Mouse (Mus musculus): Measurements from ENCODE around the gene Adam21.
A peak's percentile ranks its signal among the peaks of the same experiment; 100 is the strongest.
"Not testable (repeated sequence)": the region's sequence is repeated elsewhere in the genome, so short reads cannot be mapped to it uniquely, and the experiment has no call there.

Adam21 gene

DNA sequence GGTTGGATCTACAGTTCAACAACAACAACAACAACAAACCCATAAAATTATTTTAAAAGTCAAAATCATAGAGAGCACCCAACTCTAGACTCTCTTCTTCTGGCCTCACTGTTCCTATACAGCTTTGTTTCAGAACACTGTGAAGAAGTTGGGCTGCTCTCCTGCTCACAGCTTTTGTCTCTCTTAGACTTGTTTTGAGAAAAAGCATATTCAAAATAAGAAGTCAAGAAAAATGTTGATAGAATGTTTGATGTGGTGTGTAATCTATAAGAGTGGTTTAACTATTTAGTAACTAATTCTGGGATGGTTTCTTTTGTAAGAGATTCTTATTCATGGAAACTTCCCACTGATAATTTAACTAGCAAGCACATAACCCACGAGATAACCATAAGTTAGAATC, at the start of gene Adam21:
Adam21 (minus strand) TSS at position 101 of the 400 bp plus-strand sequence.
- DNase-seq (ENCODE audit: low read depth, low spot score): no peak

GRCm38 (mm10) chr12:81616980-81617379, 48.7 kb upstream of the Adam21 start:
- no peak for DNase-seq (ENCODE audit: low read depth, low spot score)

DNA sequence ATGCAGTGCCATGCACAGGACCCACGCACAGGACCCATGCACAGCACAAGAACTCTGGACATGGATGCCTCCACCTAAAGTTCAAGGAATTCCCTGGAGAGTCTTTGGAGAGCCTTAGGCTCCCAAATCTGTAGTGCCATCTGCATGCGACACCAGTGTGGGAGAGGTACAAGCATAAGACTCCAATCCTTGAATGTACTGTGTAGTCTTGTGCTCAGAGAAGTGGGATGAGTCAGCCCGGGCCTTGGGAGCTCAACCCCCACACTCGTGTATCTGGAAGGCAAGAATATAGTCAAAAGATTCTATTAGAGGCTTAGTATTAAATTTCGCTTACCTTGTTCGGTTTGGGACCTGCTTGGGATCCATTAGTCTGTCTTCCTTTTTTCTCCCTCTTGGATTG, 47.5 kb upstream of the Adam21 start:
- DNase-seq (ENCODE audit: low read depth, low spot score): no peak

DNA sequence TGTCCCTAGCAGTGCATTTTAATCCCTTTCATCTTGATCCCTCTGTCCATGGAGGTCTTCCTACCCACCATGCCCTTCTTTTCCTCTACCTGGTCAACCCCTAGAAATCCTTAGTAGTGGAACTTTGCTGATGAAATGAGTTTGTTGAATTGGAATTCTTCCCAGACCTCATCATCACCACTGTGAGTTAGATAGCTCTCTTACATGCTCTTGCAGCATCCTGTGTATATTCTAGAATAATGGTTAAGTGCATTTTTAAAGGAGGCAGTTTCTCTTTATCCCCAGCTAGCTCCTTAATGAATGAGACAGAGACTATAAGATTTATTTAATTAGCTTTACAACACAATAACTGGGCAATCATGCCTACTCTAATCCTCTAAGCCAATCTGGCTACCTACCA, 41.2 kb upstream of the Adam21 start:
- DNase-seq (ENCODE audit: low read depth, low spot score): no peak

DNA sequence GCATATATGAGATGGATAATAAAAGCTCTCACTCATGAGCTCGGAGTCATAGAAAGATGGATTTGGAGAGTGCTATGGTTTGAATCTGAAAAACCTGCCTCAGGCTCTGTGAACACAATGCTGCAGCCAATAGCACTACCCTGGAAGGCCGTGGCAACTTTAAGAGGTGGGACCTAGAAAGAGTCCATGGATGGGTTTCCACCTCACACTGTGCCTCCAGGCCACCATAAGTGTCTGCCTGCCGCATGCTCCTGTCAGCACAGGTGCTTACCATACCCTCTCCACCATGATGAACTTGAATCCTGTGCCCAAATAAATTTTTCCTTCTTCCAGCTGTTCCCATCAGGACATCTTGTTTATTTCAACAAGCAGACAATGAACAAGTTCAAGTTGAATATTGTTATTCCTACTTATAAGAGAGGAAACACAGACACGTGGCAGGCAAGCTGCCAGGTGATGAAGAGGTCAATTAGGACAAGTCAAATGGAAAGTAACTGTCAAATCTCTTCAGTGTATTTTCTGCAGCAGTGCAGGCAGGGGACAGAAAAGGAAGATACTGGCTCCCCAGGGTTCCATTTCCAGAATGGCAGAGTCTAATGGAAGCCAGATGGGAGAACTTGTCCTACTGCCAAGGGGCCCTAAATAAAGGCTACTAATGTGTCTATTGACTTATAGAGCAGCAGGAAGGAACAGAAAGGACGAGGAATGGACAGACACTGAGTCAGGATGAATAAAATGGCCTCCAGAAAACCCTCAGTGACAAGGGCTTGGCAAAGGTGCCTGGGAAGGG, 36.9 kb upstream of the Adam21 start:
- no peak for DNase-seq (ENCODE audit: low read depth, low spot score)

DNA sequence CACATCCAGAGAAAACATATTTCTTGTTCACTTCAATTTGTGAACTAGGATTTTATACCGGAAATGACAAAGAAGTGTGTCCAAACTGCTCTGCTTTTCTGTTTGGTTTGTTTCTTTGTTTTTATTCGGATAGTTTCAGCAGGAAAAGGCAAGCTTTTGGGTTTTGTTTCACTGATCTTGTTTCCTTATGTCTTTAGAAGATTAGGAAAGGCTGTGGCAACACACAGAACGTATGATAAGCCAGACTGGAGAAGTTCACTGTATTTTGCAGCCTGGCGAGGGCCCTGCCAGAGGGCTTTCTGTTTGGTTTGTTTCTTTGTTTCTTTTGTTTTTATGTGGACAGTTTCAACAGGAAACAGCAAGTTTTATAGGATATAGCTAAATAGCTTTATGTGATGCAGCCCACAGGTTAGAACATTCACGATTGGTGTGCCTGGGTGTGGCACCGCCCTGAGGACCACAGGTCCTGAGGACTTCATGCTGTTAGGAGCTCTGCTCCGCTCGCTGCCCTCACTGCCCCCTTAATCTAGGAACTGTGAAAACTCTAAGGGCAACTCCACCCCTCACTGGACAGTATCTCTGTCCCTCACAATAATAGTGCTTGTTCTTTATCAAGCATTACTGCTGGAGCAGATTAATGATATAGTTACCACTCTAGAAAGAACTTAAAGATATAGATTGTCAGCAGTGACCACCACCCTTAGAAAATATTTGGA, 28.4 kb upstream of the Adam21 start:
- DNase-seq (ENCODE audit: low read depth, low spot score): no peak

DNA sequence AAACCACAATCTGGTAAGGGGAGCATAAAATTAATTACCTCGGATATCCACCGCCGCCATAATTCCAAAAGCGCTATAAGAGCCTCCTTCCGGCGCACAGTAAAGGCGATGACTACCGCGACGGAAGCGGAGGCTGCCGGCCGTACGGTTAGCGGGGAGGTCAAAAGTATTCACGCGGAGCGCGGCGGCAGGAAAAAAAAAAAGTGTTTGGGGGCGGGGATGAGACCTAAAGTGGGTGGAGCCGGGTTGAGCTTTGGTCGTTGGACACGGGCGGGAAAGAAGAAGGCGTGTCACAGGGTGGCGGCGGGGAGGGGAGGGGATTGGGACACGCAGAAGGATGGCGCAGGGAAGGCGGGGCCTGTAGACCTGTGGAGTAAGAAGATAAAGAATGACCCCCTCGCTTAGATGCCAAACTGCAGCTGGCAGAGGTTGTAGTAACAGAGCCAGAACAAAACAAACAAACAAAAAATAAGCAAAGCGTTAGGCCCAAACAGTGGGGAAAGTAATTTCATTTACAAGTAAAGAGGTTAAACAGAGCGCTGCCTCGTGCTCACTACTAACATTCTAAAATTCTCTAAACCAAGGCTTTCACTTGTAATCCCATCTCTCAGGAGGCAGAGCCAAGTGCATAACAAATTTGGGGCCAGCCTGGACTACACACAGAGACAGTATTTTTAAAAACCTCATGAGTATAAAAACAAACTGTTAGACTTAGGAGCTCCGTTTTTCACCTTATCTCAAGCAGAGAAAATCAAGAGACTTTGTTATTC, 26.8 kb upstream of the Adam21 start, which contains the start of gene Med6:
Med6 (minus strand) TSS at position 107 of the 770 bp plus-strand sequence.
- DNase-seq (ENCODE audit: low read depth, low spot score): peak; percentile 97

DNA sequence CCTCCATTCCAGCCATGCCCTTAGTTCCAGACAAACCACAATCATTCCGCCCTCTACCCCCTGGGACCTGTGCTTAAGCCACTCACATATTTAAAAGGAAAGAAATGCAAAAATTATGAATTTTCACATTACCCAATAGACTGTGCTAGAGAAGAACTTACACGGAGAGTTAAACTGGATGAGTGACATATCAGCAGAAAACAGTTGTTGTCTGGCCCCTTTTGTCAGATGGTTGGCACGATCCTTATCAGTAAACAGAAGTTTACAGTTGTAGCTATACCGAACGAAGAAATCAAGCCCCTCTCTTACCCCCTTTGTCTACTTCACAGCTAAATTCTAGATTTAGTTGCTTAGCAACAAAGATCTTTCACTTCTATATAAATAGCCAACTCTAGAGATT, 343 bp downstream of the Adam21 start:
- no peak for DNase-seq (ENCODE audit: low read depth, low spot score)

GRCm38 (mm10) chr12:81564173-81564572, 4.1 kb downstream of the Adam21 start:
- DNase-seq (ENCODE audit: low read depth, low spot score): no peak

- no peak for DNase-seq (ENCODE audit: low read depth, low spot score)
Observed at GRCm38 (mm10) chr12:81549286-81549685, 19.0 kb downstream of the Adam21 start.

DNA sequence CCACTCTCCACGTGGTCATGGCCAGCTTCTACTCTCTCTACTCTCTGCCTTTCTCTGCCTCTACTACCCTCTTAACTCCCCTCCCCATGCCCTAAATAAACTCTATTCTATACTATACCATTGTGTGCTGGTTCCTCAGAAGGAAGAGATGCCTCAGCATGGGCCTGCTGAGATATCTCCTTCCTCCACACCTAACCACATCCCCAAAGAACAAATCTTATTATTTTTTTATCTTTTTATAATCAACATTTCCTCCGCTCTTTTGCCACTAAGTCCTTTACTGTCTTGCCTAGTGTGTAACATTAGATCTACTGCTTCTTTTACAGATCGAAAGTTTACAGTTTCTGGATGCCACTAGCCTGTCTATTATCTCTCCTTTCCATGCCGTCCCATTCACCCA, 21.1 kb downstream of the Adam21 start:
- no peak for DNase-seq (ENCODE audit: low read depth, low spot score)

GRCm38 (mm10) chr12:81533029-81533419, 35.2 kb downstream of the Adam21 start:
- DNase-seq (ENCODE audit: low read depth, low spot score): peak; percentile 7

DNA sequence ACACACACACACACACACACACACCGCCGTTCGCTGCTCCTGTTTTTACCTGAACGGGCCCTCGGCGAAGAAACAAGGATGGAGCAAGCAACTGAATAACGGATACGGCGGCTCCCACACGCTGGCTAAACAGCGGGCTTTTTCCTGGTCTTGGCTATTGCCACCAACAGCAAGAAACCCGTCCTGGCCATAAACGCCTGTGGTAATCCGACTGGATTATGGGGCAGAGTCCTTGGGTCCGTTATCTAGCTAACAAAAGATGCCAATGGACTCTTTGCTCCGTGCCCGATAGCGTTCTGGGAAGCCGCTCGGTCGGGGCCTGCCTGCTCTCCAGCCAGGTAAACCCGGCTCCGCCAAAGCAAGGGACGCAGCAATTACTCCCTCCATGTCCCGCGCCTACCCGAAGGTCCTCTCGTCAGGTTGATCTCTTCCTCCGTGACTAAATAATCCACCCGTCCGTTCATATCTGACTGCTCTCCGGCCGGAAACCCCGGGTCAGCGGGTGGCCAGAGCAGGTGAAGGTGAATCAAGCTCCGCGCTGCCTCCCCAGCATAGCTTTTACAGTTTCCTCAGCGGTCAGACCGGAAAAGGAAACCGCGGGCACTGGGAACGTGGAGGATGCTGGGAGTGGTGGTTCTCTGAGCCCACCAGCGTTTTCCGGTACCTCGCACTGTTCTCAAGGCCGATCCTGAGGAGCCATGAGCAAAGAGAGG, 35.8 kb downstream of the Adam21 start, which contains the start of the genes Gm20498 and Synj2bp:
Gm20498 (minus strand) TSS at position 590 of the 713 bp plus-strand sequence.
Synj2bp (minus strand) TSS at position 596 of the 713 bp plus-strand sequence.
- DNase-seq (ENCODE audit: low read depth, low spot score): peak; percentile 83

DNA sequence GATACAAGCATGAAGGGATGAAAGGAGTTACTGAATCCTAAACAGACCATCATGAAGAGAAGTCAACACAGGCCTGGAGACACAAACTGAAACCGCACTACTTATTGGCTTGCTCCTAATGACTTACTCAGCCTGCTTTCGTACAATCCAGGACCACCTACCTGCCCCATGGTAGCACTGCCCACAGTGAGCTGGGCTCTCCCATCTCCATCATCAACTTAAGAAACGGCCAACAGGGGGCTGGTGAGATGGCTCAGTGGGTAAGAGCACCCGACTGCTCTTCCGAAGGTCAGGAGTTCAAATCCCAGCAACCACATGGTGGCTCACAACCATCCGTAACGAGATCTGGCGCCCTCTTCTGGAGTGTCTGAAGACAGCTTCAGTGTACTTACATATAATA, 37.7 kb downstream of the Adam21 start:
- DNase-seq (ENCODE audit: low read depth, low spot score): not testable (repeated sequence)

Measured in forelimb bud, embryonic 11.5 days (tissue).